Mouse (Mus musculus) spleen, postnatal 10 days (tissue): ENCODE measurements around the gene Parl.

Source experiments
- DNase-seq, 2 experiments: peaks; one replicate each; pipeline ENCODE4 v3.0.0; 2021 to 2022; ENCODE audit warnings: low spot score in 2 of 2

Parl gene

DNA sequence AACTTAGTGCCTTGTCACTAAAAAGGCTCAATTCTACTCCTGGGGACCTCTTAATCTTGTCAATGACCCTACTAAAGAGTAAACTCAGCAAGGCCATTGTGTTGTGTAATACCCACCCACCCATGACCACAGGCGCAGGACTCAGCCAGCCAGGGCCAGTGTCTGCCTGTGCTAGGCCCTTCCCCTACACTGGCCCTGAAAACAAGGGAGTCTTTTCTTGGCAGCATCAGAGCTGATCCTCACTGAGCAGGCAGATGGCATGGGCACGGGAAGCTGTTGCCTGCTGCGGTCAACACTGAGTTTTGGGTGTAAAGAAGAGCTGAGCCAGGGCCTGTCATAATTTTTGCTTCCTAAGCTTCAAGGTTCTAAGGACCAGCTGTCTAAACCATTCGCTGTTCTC lies 64.8 kb downstream of the Parl start:
- no peak for DNase-seq

DNA sequence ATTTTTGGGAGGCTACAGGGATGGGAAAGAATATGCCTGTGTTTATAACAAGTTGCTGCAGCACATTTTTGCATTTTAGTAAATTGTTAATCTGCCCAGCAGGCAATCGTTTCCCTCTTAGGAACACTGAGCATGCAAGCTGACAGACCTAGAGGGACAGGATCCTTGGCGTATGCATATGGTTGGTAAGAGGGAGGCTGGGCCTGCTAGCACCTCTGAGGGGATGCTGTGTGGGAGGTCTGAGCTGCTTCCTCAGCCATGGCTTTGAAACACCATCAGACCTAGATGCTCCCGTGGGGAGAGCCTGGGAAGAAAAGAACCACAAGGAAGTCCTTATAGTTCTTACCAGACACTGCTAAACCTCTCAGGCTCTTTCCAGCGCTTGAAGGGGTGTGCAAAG lies 67.8 kb downstream of the Parl start:
- no peak for DNase-seq
